Mouse (Mus musculus) frontal cortex, postnatal 36 days (tissue): Measurements from ENCODE around the gene Camk1.
A peak's percentile ranks its signal among the peaks of the same experiment; 100 is the strongest.

Experiments
- DNase-seq, 2 experiments: peaks; one replicate each; pipeline ENCODE4 v3.0.0; 2022; ENCODE audit warnings: low spot score in 2 of 2

Gene Camk1

GRCm38 (mm10) chr6:113343177-113344092 is at the start of gene Camk1:
Gene Camk1 (minus strand): TSS chr6:113343984.
- peak; percentile 77 to 83 for DNase-seq

- DNase-seq: peak; percentile 44 to 45
Measured at GRCm38 (mm10) chr6:113392387-113393071, 48.7 kb upstream of the Camk1 start.

DNA sequence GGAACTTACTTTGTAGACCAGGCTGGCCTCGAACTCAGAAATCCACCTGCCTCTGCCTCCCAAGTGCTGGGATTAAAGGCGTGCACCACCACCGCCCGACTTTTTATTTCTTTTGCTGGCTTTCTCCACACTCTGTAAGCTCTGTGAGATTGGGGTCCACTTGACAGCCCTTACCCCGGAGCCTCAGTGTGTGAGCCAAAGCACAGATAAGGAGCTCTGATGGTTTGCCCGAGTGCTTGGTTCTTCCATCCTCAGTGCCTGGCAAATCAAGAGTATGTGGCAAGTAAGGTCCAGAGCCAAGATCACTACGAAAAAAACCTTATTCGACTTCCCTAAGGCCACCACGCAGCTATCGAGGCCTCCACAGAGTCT is 48.2 kb upstream of the Camk1 start:
- DNase-seq: no peak

GRCm38 (mm10) chr6:113390715-113391114 is 46.9 kb upstream of the Camk1 start:
- no peak for DNase-seq

GRCm38 (mm10) chr6:113388960-113389359 is 45.2 kb upstream of the Camk1 start, which contains the start of gene Ttll3:
Gene Ttll3 (plus strand): TSS chr6:113389260.
- no peak for DNase-seq

DNA sequence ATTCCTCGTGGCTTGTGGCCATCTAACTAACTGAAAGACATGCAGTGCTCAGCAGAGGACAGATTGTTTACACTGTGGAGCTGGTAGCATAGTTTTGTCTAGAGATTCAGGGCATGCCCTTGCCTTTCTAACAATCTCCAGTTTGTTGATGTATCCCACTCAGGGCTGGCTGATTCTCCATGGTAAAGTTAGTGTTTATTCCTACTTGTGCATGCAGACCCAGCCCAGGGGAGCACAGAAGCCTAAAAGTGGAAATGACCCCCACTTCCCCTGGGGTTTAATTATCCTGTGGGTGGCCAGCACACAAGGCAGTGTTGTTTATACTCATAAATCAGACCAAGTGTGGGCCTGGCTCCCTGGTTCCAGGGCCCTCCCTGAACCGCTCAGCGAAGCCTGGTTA is 42.2 kb upstream of the Camk1 start:
- no peak for DNase-seq

GRCm38 (mm10) chr6:113385160-113385714 is 41.5 kb upstream of the Camk1 start:
- DNase-seq: no peak

- peak in 1 of 2 experiments; percentile 43 for DNase-seq
Measured at GRCm38 (mm10) chr6:113384351-113384927, 40.7 kb upstream of the Camk1 start.

- no peak for DNase-seq
Measured at GRCm38 (mm10) chr6:113380480-113380879, 36.7 kb upstream of the Camk1 start.

- DNase-seq: no peak
Measured at GRCm38 (mm10) chr6:113379246-113379645, 35.5 kb upstream of the Camk1 start.

DNA sequence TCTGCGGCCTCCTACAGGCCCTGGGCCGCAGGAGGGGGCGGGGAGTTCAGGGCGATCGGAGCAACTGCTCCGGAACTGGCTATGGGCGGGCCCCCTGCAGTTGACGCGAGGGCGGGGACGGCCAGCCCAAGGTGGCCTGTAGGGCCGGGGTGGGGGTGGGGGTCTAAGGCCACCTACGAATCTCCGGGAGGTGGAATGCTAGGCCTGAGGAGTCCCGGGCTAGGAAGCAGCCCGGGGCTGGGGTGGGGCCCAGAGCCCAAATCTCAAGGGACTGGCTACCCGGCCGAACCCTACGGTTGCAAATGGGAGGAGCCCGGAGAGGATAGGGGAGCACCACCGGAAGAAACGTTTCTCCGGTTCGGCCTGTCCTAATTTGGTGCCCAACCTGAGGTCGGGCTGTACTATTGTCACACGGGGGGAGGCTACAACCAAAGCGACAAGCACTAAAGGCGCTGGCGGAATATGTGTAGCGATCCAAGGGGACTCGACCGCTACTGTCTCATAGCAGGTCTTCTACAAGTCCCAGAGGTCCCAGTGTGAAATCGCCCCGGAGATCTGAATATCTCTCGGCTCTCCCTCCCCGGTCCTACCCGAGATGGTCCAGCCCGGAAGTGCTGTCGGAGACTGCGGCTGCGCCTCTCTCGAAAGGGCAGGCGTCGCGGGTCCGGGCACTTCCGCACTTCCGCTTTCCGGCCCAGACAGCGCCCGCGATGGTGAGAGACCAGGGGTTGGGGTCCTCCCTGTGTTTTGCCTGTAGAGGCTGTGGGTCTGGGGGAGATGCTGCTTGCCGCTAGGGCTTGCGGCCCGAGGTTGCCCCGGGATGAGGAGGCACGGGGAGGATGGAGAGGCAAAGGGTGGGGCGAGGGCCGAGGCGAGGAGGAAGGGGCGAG is 34.0 kb upstream of the Camk1 start, which contains the start of the genes Tada3 and Arpc4:
TSS of gene Tada3 (minus strand) at position 388 of the 890 bp plus-strand sequence.
TSS of gene Arpc4 (plus strand) at position 620 of the 890 bp plus-strand sequence.
- peak; percentile 91 for DNase-seq

- DNase-seq: no peak
Measured at GRCm38 (mm10) chr6:113377172-113377495, 33.4 kb upstream of the Camk1 start.

GRCm38 (mm10) chr6:113373491-113373890 is 29.7 kb upstream of the Camk1 start:
- DNase-seq: no peak

DNA sequence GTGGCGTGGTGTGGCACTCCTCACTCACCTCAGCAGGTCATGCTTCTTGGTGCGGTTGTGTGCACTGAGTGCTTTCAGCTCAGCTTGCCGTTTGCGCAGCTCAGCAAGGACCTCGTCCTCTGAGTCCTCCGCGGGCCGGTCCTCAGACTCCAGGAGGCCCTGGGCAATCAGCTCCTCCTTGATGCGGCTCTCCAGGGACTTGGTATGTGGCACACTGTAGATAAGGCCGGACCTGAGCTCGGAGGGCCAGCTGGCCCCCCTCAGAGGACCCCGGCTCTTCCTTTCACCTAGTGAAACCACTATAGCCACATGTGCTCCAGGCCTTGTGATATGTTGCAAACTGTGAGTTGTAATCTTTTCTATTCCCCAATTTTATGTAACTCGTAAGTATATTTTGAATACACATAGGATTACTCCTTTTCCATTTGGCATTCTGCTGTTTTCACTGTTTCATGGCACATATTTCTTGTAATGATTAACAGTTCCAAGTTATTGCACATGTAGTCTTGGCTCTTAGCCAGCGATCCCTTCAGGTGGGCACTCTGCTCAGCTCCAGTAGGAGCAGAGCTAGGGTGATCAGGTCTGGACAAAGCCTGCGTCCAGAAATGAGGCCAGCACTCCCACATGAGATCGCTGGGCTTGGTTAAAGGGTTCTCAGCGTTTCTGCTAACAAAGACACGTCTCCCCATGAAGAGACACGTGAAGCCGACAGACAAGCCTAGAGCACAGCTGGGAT is 26.6 kb upstream of the Camk1 start:
- DNase-seq: no peak

- DNase-seq: no peak
Measured at GRCm38 (mm10) chr6:113368577-113368976, 24.8 kb upstream of the Camk1 start.

- no peak for DNase-seq
Measured at GRCm38 (mm10) chr6:113368124-113368523, 24.3 kb upstream of the Camk1 start.

DNA sequence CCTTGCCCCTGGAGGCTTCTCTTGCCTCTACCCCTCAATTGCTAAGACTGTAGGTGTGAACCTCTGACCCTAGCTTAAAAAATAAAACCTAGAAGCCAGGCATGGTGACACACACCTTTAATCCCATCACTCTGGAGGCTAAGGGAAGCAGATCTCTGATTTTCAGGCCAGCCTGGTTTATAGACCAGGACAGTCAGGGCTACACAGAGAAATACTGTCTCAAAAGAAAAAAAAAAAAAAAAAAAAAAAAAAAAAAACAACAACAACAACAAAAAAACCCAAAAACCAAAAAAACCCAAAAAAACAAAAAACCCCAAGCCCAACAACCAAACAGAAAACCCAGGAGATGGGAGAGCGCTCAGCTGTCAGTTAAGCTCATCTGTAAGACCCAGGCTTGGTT is 23.8 kb upstream of the Camk1 start:
- DNase-seq: no peak

GRCm38 (mm10) chr6:113366639-113367038 is 22.9 kb upstream of the Camk1 start:
- DNase-seq: no peak

- DNase-seq: no peak
Measured at GRCm38 (mm10) chr6:113364518-113365135, 20.8 kb upstream of the Camk1 start.

DNA sequence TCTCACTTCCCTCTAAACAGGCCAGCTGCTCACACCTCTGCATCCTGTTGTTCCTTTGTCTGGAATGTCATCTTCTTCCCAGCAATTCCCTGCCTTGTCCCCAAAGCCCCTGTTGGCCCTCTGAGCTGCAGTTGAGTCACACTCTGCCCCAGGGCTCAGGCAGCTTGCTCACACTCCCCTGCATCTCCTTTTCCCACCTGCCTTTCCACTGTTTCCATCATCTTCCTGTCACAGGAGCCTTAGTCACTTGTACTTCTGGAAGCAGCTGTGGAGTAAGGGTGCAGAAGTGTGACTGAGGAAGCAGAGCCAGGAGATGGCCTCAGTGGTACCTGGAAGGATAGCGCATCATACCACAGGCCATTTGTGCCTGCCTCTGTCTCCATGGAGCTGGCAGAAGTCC is 18.5 kb upstream of the Camk1 start:
- DNase-seq: no peak
